Mouse (Mus musculus) cerebellum, adult 11-12 months (tissue): ENCODE measurements at regions not wholly inside any gene's neighbourhood (a gene's known extent, or its start where the extent isn't known, plus 50 kb on each side); places are given as distances from the start of the nearest gene placed in this dataset.

ENCODE experiments used
- DNase-seq: peaks from one replicate; pipeline ENCODE4 v3.0.0; 2022

- DNase-seq: no peak
These were observed 146.1 kb downstream of the Efcab1 start for GRCm38 (mm10) chr16:15052389-15052923.

GRCm38 (mm10) chr16:15052924-15053793 is 146.8 kb downstream of the Efcab1 start:
- DNase-seq: peak; percentile 71

GRCm38 (mm10) chr16:15053840-15054239 is 147.4 kb downstream of the Efcab1 start:
- DNase-seq: no peak

GRCm38 (mm10) chr16:15054306-15055001 is 148.0 kb downstream of the Efcab1 start:
- DNase-seq: no peak

- DNase-seq: no peak
These were observed 149.3 kb downstream of the Efcab1 start for GRCm38 (mm10) chr16:15055697-15056096.

GRCm38 (mm10) chr16:15070485-15070960 is 164.1 kb downstream of the Efcab1 start:
- no peak for DNase-seq

GRCm38 (mm10) chr16:15074407-15074806 is 168.0 kb downstream of the Efcab1 start:
- DNase-seq: no peak

GRCm38 (mm10) chr16:15083692-15084091 is 177.3 kb downstream of the Efcab1 start:
- DNase-seq: no peak

- no peak for DNase-seq
These were observed 177.8 kb downstream of the Efcab1 start for GRCm38 (mm10) chr16:15084147-15084752.

GRCm38 (mm10) chr16:15084753-15085728 is 178.6 kb downstream of the Efcab1 start:
- DNase-seq: no peak

- DNase-seq: no peak
These were observed 180.2 kb downstream of the Efcab1 start for GRCm38 (mm10) chr16:15086556-15086955.

GRCm38 (mm10) chr16:15103938-15104337 is 197.5 kb downstream of the Efcab1 start:
- DNase-seq: no peak

- no peak for DNase-seq
These were observed 200.8 kb downstream of the Efcab1 start for GRCm38 (mm10) chr16:15107234-15107633.

- DNase-seq: no peak
These were observed 204.1 kb upstream of the Gm21897 start for GRCm38 (mm10) chr16:15113131-15113530.

GRCm38 (mm10) chr16:15113989-15114556 is 203.2 kb upstream of the Gm21897 start:
- no peak for DNase-seq

- no peak for DNase-seq
These were observed 202.6 kb upstream of the Gm21897 start for GRCm38 (mm10) chr16:15114574-15115230.

- DNase-seq: no peak
These were observed 201.9 kb upstream of the Gm21897 start for GRCm38 (mm10) chr16:15115386-15115785.

- DNase-seq: no peak
These were observed 197.5 kb upstream of the Gm21897 start for GRCm38 (mm10) chr16:15119799-15120198.

- DNase-seq: no peak
These were observed 188.3 kb upstream of the Gm21897 start for GRCm38 (mm10) chr16:15128996-15129395.

GRCm38 (mm10) chr16:15129806-15130205 is 187.5 kb upstream of the Gm21897 start:
- no peak for DNase-seq

GRCm38 (mm10) chr16:15157852-15158251 is 159.4 kb upstream of the Gm21897 start:
- no peak for DNase-seq
